Mouse (Mus musculus): ENCODE measurements around the gene Git2. TPM values are rescaled to one million over a fixed set of nuclear protein-coding genes. Genes with fewer than 3 reads are reported as not detected.

The Git2 gene
- polyA plus RNA-seq, 1 experiment, result 15.1 TPM

DNA sequence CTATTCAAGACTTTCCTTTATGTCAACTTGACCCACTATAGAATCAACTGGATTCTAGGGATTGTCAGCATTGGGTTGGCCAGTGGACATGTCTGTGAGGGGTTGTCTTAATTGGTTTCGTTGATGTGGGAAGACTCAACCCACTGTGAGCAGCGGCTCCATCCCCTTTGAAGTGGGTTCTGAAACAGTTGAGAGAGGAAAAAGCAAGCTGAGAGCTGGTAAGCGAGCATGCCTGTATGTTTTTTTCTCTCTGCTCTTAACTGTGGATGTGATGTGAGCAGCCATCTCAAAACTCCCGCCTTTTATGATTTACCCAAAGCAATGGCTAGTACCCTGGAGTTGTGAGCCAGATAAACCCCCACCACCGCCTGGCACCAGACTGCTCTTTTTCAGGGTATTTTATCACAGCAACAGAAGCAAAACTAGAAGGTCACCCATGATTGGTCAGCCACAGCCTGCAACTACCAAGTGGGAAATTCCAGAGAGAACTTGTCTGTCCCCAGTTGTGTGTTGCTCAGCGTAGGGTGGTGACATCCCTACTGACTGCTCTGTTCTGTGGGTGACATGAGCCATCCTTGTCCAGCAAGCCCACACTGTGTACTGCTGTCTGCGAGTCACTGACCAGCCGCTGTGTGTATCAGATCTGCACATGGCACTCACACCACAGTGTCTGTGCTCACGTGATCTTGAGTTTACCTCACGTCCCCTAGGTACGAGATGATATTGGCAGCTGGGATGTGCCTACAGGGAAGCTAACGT lies 8.3 kb upstream of the Git2 start:
- peaks cover 21% of the 10 kb centered on the region for H3K4me1 ChIP-seq (ENCODE audit: control insufficient read depth, insufficient read depth, insufficient read length, low read length)
- H3K27ac ChIP-seq (replicated peaks; ENCODE audit: low read depth, low read length), result peak overlapping the region; percentile 10; the same call in 1 of the 2 replicates
- no peak overlapping the region for H3K4me3 ChIP-seq (ENCODE audit: insufficient read depth, low read depth, low read length)

DNA sequence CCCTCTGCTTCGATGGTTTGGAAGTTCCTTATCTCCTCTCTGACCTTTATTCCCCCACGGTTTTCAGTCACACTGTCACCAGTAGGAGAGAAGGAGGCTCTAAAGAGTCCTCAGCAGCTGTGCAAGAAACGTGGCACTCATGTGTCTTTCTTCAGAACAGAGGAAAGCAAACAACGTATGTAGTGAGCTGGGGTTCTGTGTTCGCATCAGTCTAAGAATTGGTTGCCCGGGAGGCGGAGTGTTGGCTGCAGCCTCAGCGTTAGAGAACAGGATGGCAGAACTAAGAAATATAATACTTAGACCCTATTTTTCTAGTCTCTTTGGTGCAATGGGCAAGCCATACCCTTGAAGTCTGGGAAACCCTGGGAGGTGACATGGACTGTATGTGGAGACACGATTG lies 7.7 kb upstream of the Git2 start:
- H3K4me3 ChIP-seq (ENCODE audit: insufficient read depth, low read depth, low read length), result no peak overlapping the region
- peaks cover 22% of the 10 kb centered on the region for H3K4me1 ChIP-seq (ENCODE audit: control insufficient read depth, insufficient read depth, insufficient read length, low read length)
- no peak overlapping the region for H3K27ac ChIP-seq (replicated peaks; ENCODE audit: low read depth, low read length)

DNA sequence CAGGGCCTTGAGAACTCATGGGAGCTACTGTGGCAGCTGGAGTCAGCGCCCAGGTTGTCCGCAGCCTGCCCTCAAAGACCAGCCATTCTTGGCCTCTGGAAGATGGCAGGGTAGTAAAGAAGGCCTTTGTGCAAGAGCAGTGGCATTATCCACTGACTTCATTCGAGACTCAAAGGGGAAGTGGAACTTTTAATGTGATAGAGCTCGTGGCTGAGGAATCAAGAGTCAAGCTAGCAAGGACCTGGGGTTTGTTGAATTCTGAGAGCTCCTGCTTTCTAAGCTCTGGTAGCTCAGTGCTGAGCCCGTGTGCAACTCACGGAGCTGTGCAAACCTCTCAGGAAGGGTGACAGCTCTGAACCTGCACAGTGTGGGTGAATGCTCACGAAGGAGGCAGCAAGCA lies 5.6 kb upstream of the Git2 start:
- H3K4me1 ChIP-seq (ENCODE audit: control insufficient read depth, insufficient read depth, insufficient read length, low read length), result peaks cover 32% of the 10 kb centered on the region
- H3K4me3 ChIP-seq (ENCODE audit: insufficient read depth, low read depth, low read length), result no peak overlapping the region
- no peak overlapping the region for H3K27ac ChIP-seq (replicated peaks; ENCODE audit: low read depth, low read length)

DNA sequence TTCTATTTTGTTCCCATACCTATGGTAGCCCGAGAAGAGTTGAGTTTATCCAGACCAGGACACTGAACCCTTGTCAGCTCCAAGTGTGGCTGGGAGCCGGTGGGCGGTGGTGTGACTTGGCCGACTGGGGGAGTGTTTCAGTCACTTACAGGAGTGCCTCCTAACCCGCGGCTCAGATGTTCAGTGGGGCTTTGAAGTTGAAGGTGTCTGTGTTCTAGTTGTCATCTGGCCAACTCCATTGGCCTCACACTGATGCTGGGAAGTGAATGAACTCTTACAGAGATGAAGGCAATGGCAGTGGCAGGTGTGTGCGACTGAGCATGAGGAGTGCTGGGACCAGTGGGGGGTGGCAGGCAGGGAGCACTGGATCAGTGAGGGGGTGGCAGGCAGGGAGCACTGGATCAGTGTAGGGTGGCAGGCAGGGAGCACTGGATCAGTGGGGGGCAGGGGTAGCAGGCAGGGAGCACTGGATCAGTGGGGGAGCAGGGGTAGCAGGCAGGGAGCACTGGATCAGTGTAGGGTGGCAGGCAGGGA lies 4.7 kb upstream of the Git2 start:
- Histone ChIP-seq H3K27ac (replicated peaks; ENCODE audit: low read depth, low read length) (no peak overlapping the region), H3K4me1 (ENCODE audit: control insufficient read depth, insufficient read depth, insufficient read length, low read length) (peaks cover 28% of the 10 kb centered on the region)

DNA sequence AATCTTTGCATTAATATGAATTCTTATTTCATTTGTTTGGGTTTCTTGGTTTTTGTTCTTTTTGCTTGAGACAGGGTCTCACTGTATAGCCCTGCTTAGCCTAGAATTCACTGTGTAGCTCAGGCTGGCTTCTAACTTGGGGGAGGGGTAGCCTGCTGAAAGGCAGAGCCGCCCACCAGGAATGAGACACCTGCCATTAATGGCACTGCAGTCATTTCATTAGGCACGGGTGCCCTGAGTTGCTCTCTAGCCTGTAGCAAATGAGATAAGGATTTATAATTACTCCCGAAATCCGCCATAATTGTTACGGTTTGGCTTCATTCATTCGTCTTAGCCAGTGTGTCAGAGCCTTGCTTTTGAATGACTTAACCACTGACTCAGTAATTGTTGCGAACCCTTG lies 857 bp upstream of the Git2 start:
- H3K4me3 ChIP-seq (ENCODE audit: insufficient read depth, low read depth, low read length), result peak overlapping the region; percentile 69; the same call in 1 of the 2 replicates
- no peak overlapping the region for H3K27ac ChIP-seq (replicated peaks; ENCODE audit: low read depth, low read length)
- peaks cover 20% of the 10 kb centered on the region for H3K4me1 ChIP-seq (ENCODE audit: control insufficient read depth, insufficient read depth, insufficient read length, low read length)

More for the DNA sequence above, 4.7 kb upstream of the Git2 start:
- no peak overlapping the region for H3K4me3 ChIP-seq (ENCODE audit: insufficient read depth, low read depth, low read length)

DNA sequence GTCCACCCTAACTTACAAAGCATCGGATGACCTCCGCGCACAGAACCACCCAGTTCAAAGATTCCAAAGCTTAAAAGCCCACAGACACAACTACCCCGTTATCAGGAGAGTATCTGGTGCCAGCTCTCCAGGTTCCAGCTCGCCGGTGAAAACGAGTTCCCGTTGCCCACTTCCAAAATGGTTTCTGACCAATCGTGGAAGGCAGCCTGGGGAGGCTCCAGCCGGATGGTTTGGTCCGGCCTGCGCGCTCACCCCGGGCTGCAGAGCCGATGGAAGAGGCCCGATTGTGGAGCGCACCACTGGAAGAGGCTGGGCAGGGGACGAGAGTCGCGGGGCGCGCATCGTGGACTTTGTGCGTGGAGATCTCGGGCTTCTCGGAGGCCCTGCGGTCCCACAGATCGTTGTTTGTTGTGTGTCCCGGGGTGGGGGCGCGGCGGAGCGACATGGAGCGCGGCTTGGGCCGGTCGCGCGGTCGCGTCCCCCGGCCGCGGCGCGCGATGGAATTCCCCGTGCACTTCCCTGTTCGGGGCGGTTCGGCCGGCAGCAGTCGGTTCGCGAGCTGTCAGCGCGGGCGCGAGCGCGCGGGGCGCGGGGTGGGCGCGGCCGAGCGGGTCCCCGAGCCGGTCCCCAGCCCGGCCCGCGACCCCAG lies 790 bp downstream of the Git2 start, which contains the start of gene Ankrd13a:
Gene Ankrd13a (plus strand): TSS at position 275 of the 649 bp plus-strand sequence.
- peak within 1 kb of the TSS; percentile 98 for H3K27ac ChIP-seq (replicated peaks; ENCODE audit: low read depth, low read length)
- peaks cover 21% of the 10 kb centered on the region for H3K4me1 ChIP-seq (ENCODE audit: control insufficient read depth, insufficient read depth, insufficient read length, low read length)
- peak within 1 kb of the TSS; percentile 69 for H3K4me3 ChIP-seq (ENCODE audit: insufficient read depth, low read depth, low read length)

DNA sequence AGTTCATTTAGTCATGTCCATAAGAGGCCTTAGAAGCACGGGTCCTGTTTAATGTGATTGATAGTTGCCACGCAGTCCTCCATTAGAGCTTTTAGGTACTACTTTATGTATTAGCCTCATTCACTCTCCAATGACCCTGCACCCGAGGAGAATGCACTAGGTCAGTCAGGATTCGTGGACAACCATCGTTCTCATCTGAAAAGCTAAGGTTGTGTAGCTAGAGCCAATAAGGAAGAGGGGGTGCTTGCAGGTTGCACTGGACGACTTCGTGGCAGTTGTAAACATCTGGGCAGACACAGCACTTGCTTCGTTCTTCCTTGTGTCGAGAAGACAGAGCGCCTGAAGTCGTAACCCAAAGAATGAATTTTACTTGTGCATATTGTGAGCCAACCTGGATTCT lies 1.5 kb downstream of the Git2 start:
- Histone ChIP-seq H3K27ac (replicated peaks; ENCODE audit: low read depth, low read length) (peak overlapping the region; percentile 90), H3K4me3 (ENCODE audit: insufficient read depth, low read depth, low read length) (peak overlapping the region; percentile 69), H3K4me1 (ENCODE audit: control insufficient read depth, insufficient read depth, insufficient read length, low read length) (peaks cover 22% of the 10 kb centered on the region)

DNA sequence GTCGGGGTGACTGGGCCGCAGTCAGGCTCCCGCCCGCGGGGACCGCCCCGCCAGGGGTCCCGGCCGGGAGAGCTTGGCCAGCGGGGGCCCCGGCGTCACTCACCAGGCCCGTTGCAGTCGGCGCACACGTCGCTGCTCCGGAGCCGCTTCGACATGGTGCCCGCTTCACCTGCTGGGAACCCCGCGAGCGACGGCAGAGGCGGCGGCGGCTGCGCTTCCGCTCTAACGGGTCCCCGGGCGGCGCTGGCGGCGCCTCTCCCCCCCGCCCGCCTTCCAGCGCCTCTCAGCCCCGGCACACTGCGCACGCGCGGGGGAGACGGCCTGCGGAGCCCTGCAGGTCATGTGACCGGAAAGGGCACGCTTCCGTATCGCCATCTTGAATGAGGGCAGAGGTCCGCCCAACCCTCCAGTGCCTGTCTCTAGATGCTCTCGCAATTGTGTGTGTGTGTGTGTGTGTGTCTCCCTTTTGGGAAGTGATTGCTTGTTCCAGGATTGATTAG lies 2.1 kb downstream of the Git2 start:
- H3K4me1 ChIP-seq (ENCODE audit: control insufficient read depth, insufficient read depth, insufficient read length, low read length), result peaks cover 22% of the 10 kb centered on the region
- peak overlapping the region; percentile 90 for H3K27ac ChIP-seq (replicated peaks; ENCODE audit: low read depth, low read length)
- H3K4me3 ChIP-seq (ENCODE audit: insufficient read depth, low read depth, low read length), result peak overlapping the region; percentile 85

DNA sequence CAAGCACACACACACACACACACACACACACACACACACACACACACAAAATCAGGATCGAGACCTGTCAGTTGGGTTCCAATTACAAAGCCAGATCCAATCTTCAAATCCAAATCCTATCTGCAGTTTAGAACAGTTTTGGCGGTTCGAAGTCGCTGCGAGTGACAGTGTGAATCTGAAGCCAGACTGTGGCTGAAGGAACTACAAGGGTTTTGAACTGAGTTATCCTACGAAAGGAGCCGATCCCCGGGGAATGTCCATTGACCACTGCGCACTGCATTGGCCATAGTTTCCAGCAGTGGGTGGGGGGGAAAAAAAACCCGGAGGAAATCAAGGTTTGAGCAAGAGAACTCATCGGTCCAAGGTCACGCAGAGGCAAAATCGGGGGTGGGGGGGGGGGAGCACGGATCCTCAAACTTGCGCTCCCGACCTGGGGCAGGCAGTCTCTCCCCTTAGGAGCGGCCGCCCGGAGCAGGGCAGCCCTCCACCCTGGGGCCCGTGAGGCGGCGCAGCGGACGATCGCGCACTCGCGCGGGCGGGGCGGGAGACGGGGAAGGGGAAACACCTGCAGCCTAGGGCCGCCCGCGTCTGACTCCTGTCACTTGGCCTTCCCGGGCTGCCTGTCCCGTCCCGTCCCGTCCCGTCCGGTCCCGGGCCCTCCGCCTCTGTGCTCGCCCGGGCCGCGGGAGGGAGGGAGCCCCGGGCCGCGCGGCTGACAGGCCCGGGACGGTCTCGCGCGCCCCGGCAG lies 2.7 kb downstream of the Git2 start:
- peak overlapping the region; percentile 85 for H3K27ac ChIP-seq (replicated peaks; ENCODE audit: low read depth, low read length)
- peak overlapping the region; percentile 85 for H3K4me3 ChIP-seq (ENCODE audit: insufficient read depth, low read depth, low read length)
- H3K4me1 ChIP-seq (ENCODE audit: control insufficient read depth, insufficient read depth, insufficient read length, low read length), result peaks cover 18% of the 10 kb centered on the region

DNA sequence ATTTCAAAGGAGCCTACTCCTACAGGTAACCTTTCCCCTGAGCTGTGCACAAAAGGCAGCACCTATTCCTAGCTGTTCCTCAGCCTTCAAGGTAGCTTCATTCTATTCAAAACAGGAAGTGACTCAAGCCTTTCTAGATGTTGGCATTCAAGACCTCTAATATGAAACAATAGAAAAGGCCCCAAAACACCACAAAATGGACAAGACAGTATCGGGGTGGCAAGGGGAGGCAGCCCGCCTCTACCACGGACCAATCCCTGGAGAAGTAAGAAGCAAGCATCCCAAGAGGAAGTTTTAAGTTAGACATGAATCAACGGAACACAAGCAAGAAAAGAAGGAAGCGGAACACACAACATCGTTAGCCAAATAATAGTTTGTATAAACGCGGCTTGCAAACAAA lies 3.5 kb downstream of the Git2 start:
- H3K27ac ChIP-seq (replicated peaks; ENCODE audit: low read depth, low read length), result peak overlapping the region; percentile 64
- H3K4me3 ChIP-seq (ENCODE audit: insufficient read depth, low read depth, low read length), result peak overlapping the region; percentile 85
- H3K4me1 ChIP-seq (ENCODE audit: control insufficient read depth, insufficient read depth, insufficient read length, low read length), result peaks cover 14% of the 10 kb centered on the region

DNA sequence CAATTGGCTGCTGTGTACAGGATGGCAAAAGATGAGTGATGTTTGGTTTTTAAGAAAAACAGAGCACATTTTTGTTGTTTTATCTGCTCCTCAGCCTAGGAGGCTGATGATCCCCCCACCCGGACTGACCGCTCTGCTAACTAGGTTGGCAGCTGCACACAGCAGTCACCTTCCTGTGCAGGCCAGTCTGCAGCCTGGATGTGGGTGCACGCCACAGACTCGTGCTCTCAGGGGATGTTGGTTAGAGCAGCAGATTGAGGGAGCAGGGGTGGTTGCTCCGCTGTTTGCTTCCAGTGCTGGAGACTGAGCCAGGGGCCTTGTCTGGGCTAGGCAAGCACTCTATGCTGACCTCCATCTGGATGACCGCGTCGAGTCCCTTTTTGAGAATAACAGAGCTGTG lies 5.5 kb downstream of the Git2 start:
- Histone ChIP-seq H3K4me3 (ENCODE audit: insufficient read depth, low read depth, low read length) (no peak overlapping the region), H3K4me1 (ENCODE audit: control insufficient read depth, insufficient read depth, insufficient read length, low read length) (peaks cover 13% of the 10 kb centered on the region), H3K27ac (replicated peaks; ENCODE audit: low read depth, low read length) (no peak overlapping the region)

DNA sequence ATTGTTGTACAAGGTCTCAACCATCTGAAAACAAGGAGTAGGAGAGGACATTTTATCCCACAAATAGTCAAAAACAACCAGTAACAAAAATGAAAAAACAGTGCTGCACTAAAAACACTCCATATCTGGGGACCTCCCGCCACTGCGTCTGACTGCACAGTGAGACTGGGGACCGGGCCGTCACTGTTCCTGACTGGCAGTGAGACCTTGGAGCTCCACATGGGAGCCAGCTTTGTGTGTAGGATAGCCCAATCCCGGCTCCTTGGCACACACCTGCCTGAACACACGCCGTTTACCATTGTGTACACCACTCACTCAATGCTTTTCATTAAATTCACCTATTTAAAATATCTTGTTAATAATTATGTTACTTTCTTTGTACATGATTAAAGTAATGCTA lies 8.1 kb downstream of the Git2 start:
- Histone ChIP-seq H3K4me1 (ENCODE audit: control insufficient read depth, insufficient read depth, insufficient read length, low read length) (peaks cover 15% of the 10 kb centered on the region), H3K27ac (replicated peaks; ENCODE audit: low read depth, low read length) (no peak overlapping the region), H3K4me3 (ENCODE audit: insufficient read depth, low read depth, low read length) (no peak overlapping the region)

DNA sequence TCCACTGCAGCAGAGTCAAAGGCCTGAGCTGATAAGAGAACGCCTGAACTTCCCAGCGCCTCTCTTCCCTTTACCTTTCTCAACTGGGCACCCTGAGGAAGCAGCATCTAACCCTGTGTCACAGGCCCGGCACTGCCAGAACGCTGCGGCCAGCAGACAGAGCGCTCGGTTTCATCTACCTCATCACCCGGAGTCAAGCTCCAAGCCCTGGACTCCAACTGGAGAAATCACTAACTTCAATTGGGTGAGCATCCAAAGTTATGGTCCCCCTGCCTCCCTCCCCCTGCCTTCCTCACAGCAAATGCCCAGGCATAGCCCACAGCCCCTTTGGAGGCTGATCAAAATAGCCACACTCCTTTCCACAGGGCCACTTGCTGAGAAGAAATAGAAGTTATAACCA lies 8.6 kb downstream of the Git2 start:
- Histone ChIP-seq H3K4me1 (ENCODE audit: control insufficient read depth, insufficient read depth, insufficient read length, low read length) (peaks cover 16% of the 10 kb centered on the region), H3K4me3 (ENCODE audit: insufficient read depth, low read depth, low read length) (no peak overlapping the region), H3K27ac (replicated peaks; ENCODE audit: low read depth, low read length) (no peak overlapping the region)

DNA sequence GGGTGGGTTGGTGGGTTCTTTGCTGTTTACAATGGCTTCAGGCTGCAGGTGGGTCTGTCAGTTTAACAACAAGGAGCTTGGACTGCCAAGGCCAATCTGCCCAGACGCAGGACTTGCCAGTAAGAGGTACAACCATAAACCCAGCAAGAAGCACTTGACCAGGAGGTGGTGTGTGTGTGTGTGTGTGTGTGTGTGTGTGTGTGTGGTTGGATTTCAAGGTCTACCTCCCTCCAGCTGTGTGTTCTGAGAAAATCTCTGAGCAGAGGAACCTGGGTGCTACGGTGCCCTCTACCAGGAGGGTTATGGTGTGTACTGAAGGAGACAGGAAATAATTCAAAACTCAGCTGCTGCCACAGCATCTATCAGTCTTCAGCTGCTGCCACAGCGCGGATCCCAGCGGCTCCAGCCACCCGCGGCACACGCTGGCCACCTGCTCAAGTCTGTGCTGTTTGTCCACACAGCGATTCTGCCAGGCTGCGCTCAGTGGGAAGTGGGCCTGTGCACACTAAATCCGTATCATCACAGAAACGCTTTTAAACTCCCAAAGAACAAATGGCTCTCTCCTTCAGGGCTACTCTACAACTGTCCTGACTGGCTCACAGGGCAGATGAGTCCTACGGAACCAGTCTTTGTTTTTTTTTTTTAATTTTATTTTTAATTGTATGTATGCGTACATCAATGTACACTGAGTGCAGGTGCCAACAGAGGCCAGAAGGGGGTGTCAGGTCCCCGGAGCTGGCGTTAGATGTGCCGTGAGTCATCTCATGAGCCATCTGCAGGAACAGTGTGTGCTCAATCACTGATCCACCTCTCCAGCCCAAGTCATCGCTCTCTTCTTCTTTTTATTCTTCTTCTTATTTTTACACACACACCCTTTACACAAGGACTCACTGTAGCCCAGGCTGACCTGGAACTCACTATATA lies 10.2 kb downstream of the Git2 start:
- Histone ChIP-seq H3K4me1 (ENCODE audit: control insufficient read depth, insufficient read depth, insufficient read length, low read length) (peaks cover 11% of the 10 kb centered on the region), H3K4me3 (ENCODE audit: insufficient read depth, low read depth, low read length) (no peak overlapping the region), H3K27ac (replicated peaks; ENCODE audit: low read depth, low read length) (no peak overlapping the region)
